Mouse (Mus musculus) C2C12 (cell line): ENCODE results near the gene Immp2l.

Experiments
- CEBPB ChIP-seq: IDR thresholded peaks from one replicate; pipeline ENCODE4 v1.6.1; 2011; ENCODE audit warnings: low read depth, mild to moderate bottlenecking, control low read depth, moderate library complexity
- CTCF ChIP-seq: IDR thresholded peaks from one replicate; pipeline ENCODE4 v1.5.1; 2011; ENCODE audit not compliant: control insufficient read depth, insufficient read depth, insufficient read length
- MAX ChIP-seq: IDR thresholded peaks from one replicate; pipeline ENCODE4 v1.6.1; 2011; ENCODE audit warnings: mild to moderate bottlenecking, control low read depth
- MYOD1 ChIP-seq: IDR thresholded peaks from one replicate; pipeline ENCODE4 v1.6.1; 2011; ENCODE audit warnings: low read depth; ENCODE audit not compliant: control insufficient read depth, insufficient read length
- USF1 ChIP-seq: IDR thresholded peaks from one replicate; pipeline ENCODE4 v1.6.1; 2011; ENCODE audit warnings: low read depth, mild to moderate bottlenecking, control low read depth, moderate library complexity

DNA sequence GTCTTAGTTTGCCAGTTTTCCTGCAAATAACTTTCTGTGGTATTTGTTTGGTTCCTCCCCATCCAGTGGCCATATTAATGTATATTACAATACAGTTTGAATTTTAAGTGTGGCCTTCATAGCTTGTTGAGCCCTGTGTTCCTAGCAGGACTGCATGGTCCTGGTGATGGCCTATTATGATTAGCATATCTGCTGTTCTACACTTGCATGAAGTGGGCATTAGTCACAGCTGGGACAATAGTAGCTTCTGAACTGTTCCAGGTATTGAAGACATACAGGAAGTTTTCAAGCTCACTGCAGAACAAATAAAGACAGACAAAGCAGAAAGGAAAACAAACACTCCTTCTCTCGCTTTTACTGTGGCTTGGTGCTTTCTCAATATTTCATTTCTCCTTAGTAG is 855.5 kb downstream of the Immp2l start:
- TF ChIP-seq CTCF (no peak), CEBPB (no peak), MYOD1 (no peak), MAX (no peak), USF1 (no peak)
